10 mouse cellular contexts compared by ENCODE assay signal in the genomic region with DNA sequence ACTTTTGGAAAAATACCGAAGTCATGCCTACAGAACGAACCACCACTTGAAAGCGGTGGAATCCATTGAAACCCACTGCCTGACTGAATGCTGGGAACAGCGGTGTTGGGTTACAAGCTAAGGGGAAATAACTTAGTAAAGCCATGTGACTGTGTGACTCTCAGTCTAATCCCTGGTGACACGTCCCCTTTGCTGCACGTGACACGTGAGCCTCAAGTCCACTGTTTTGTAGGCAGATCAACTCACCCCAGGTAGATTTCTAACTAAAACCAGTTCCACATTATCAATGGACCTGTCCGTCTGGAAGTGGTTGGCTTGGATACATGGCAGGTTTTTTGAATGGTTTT.
DNase-seq lines count a peak whose midpoint lies in the region; TF ChIP-seq lines count a peak whose summit lies in the region.
"Had no signal": no experiment of that assay in that cellular context is flagged by ENCODE, and none has a peak within 500 bp of the region (broad histone marks: within the 10 kb centered on the region; RNA-seq: fewer than 3 reads in every experiment).

No protein-coding gene starts in this region.

- no peak overlapping the region for H3K4me3 ChIP-seq in myocyte
- H3K4me3 ChIP-seq: neural tube, embryonic 15.5 days had no signal

- H3ac ChIP-seq in myocyte (ENCODE audit: control insufficient read depth, insufficient read length): no peak overlapping the region

- no peaks in the 10 kb centered on the region for H3K27me3 ChIP-seq in myocyte (ENCODE audit: control insufficient read depth, insufficient read depth, insufficient read length)
- H3K27me3 ChIP-seq: neural tube, embryonic 15.5 days had no signal

- H3K79me2 ChIP-seq in myocyte (ENCODE audit: control insufficient read depth, insufficient read depth): peaks cover 51% of the 10 kb centered on the region

- H3K36me3 ChIP-seq in myocyte (ENCODE audit: control insufficient read depth, insufficient read depth): no peaks in the 10 kb centered on the region
- H3K36me3 ChIP-seq: neural tube, embryonic 15.5 days had no signal

- DNase-seq in lung, adult 18-20 months: peak; percentile 66 to 73
- no peak for DNase-seq in lung, postnatal 4 days
- DNase-seq in embryo, embryonic 9.5 days (ENCODE audit: extremely low spot score): peak; percentile 29
- peak; percentile 68 to 77 for DNase-seq in kidney, adult 8-10 months
- no peak for DNase-seq in adrenal gland, postnatal 10 days
- no peak for DNase-seq in Muller cell, postnatal 12 days (ENCODE audit: inconsistent ontology term)
- no peak for DNase-seq in spleen, postnatal 4 days (ENCODE audit: low spot score in 2 of 2)
- DNase-seq: thymus, postnatal 4 days had no signal

- H3K4me2 ChIP-seq in myocyte (ENCODE audit: low read depth): peak overlapping the region; percentile 18
- H3K4me2 ChIP-seq: neural tube, embryonic 15.5 days had no signal

- no peak for TF ChIP-seq POLR2A in myocyte (IDR thresholded peaks at IDR 0.05; ENCODE audit: insufficient read length, low read depth)

TF ChIP-seq in myocyte, 11 proteins besides CTCF, POLR2A, EP300 and RAD21:
- no peak for TF ChIP-seq POLR2AphosphoS2 (IDR thresholded peaks at IDR 0.05; ENCODE audit: insufficient read length, low read depth)
- no peak for TF ChIP-seq TCF3 (IDR thresholded peaks at IDR 0.05; ENCODE audit: insufficient read length, low read depth)
- TF ChIP-seq MYOD1 (IDR thresholded peaks at IDR 0.05; ENCODE audit: control insufficient read depth in 1 of 3, insufficient read length in 2 of 3, low read depth in 2 of 3): no peak
- no peak for TF ChIP-seq E2F4 (IDR thresholded peaks at IDR 0.05; ENCODE audit: insufficient read depth)
- TF ChIP-seq CEBPB (IDR thresholded peaks at IDR 0.05; ENCODE audit: insufficient read depth, poor library complexity, severe bottlenecking): no peak
- no peak for TF ChIP-seq REST (IDR thresholded peaks at IDR 0.05; ENCODE audit: insufficient read depth, insufficient read length)
- no peak for TF ChIP-seq TCF12 (IDR thresholded peaks at IDR 0.05; ENCODE audit: insufficient read depth, poor library complexity, severe bottlenecking)
- TF ChIP-seq MAX (IDR thresholded peaks at IDR 0.05; ENCODE audit: low read depth): no peak
- TF ChIP-seq SRF (IDR thresholded peaks at IDR 0.05; ENCODE audit: control insufficient read depth, insufficient read length, low read depth): no peak
- no peak for TF ChIP-seq USF1 (IDR thresholded peaks at IDR 0.05; ENCODE audit: low read depth)
- TF ChIP-seq MYOG (IDR thresholded peaks at IDR 0.05; ENCODE audit: control insufficient read depth in 1 of 3, insufficient read depth in 1 of 3, insufficient read length in 2 of 3, low read depth in 2 of 3): no peak

Comparison
In these comparisons a context has a peak if more than half of its experiments do, and no peak if none do; other contexts are left out.
1. DNase-seq: peak in lung, adult 18-20 months (2 of 2), embryo, embryonic 9.5 days (single experiment) and kidney, adult 8-10 months (2 of 2); none in lung, postnatal 4 days (0 of 2), adrenal gland, postnatal 10 days (single experiment), Muller cell, postnatal 12 days (single experiment) and spleen, postnatal 4 days (0 of 2).